Mouse (Mus musculus) megakaryocyte, embryonic 14.5 days (primary cell): ENCODE results near the gene Phf24.

Source experiments
- FLI1 ChIP-seq: IDR thresholded peaks from 2 replicates; pipeline ENCODE4 v1.6.1; 2012; ENCODE audit warnings: low read length, inconsistent platforms, mixed read lengths
- GATA1 ChIP-seq: IDR thresholded peaks from 3 replicates; pipeline ENCODE4 v1.6.1; 2012; ENCODE audit warnings: mixed read lengths, low read length, inconsistent platforms, borderline replicate concordance

DNA sequence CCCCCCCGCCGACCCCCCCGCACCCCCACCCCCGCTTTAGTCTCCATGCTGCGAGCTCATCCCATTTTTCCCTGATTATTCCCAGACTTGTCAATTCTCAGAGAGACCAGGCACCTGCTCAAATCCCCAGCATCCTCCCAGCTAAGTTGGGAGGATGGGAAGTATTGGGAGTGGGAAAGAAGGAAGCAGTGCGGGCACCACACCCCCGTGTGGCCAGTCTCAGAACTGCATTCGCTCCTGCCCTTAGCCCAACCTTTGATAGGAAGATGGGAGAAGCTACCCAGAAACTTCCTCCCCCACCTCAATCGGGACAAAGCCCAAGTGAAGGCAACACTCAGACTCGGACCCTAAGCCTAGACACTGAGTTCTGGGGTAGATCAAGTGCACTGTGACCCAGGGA, 37.8 kb downstream of the Phf24 start:
- TF ChIP-seq FLI1 (no peak), GATA1 (no peak)
